Mouse (Mus musculus): ENCODE data around the gene Ccr5. TPM values are rescaled to one million over a fixed set of nuclear protein-coding genes. Genes with fewer than 3 reads are reported as not detected.
"Not testable (repeated sequence)": the region's sequence is repeated elsewhere in the genome, so short reads cannot be mapped to it uniquely, and the experiment has no call there.

Ccr5 gene
- total and polyA plus RNA-seq, 3 experiments = 0.22 TPM; not detected in 2

DNA sequence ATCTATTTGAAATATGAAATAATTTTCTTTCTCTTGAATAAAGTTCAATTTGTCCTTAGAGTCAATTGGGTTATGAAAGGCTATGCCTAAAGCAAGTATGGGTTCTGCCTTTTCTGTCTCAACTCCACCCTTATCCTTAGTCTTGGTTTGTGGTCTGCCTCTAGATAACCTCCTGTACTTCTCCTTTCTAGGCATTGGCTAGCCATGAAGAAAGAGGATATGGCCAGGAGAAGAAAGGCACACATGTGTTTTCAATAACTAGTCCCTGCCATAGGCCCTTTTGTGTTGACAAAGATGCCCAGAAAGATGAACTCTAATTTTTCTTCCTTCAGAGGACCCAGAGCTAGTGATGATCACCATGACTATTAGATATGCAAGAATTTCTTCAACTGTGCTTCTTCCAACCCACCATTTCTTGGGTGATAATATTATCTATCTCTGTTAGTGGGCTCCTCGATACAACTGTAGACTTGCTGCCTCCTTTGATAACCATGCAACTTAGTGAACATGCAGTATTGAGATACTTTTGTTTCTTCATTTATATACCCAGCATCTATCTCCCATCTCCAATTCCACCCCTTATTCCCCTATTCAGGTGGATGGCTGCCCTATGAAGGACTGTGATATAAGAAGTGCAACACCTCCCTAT is 8.6 kb upstream of the Ccr5 start:
- TF ChIP-seq TAL1 (conservative IDR thresholded peaks at IDR 0.05; ENCODE audit: low read depth, low read length) (0 out of 2 replicates have a peak, but pooled peaks have one; percentile 15), CTCF (IDR thresholded peaks at IDR 0.05; ENCODE audit: low read depth, low read length) (no peak)
- Histone ChIP-seq H3K9me3 (replicated peaks) (no peaks in the 10 kb centered on the region), H3K36me3 (replicated peaks) (no peaks in the 10 kb centered on the region), H3K4me1 (ENCODE audit: insufficient read depth, low read depth, low read length) (peaks cover 40% of the 10 kb centered on the region), H3K4me3 (ENCODE audit: low read depth, low read length) (no peak overlapping the region), H3K27me3 (ENCODE audit: insufficient read depth, low read length) (no peaks in the 10 kb centered on the region)
- ATAC-seq (ENCODE audit: extremely low read depth, insufficient number of reproducible peaks, low FRiP score, poor library complexity, severe bottlenecking) (peak; percentile 54; the same call in 1 of the 2 replicates), DNase-seq (ENCODE audit: low spot score) (peak; percentile 2)

DNA sequence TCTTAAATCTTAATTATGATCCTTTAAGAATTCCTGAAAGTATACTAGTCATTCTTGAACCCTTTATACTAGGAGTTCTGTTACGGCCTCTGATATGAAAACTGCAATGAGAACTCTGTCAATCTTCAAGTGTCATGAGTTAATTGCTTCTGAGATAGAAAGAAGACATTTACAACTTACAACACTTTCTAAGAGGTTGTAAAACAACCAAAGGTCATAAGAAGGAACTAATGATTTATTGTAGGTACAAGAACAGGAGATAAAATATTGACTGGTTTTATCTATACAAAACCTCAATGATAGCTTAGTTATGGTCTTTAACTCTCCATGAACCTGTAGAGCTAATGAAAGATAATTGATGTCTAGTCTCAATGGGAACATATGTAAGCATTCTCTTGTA is 7.6 kb upstream of the Ccr5 start:
- Histone ChIP-seq H3K4me1 (ENCODE audit: insufficient read depth, low read depth, low read length) (peaks cover 32% of the 10 kb centered on the region), H3K9me3 (replicated peaks) (no peaks in the 10 kb centered on the region), H3K27me3 (ENCODE audit: insufficient read depth, low read length) (no peaks in the 10 kb centered on the region), H3K4me3 (ENCODE audit: low read depth, low read length) (no peak overlapping the region), H3K36me3 (replicated peaks) (no peaks in the 10 kb centered on the region)
- TF ChIP-seq POLR2AphosphoS5 (IDR thresholded peaks at IDR 0.05; ENCODE audit: insufficient replicate concordance, low read depth, low read length) (no peak), TAL1 (conservative IDR thresholded peaks at IDR 0.05; ENCODE audit: low read depth, low read length) (no peak)
- DNase-seq (ENCODE audit: low spot score) = no peak
- no peak for ATAC-seq (ENCODE audit: extremely low read depth, insufficient number of reproducible peaks, low FRiP score, poor library complexity, severe bottlenecking)

- no peak for ATAC-seq (ENCODE audit: extremely low read depth, insufficient number of reproducible peaks, low FRiP score, poor library complexity, severe bottlenecking)
- TF ChIP-seq TAL1 (conservative IDR thresholded peaks at IDR 0.05; ENCODE audit: low read depth, low read length) (no peak), CTCF (IDR thresholded peaks at IDR 0.05; ENCODE audit: low read depth, low read length) (no peak), GATA2 (IDR thresholded peaks at IDR 0.05; ENCODE audit: borderline replicate concordance, low read depth, low read length) (no peak), GATA1 (IDR thresholded peaks at IDR 0.05; ENCODE audit: borderline replicate concordance, low read length) (no peak), POLR2AphosphoS5 (IDR thresholded peaks at IDR 0.05; ENCODE audit: insufficient replicate concordance, low read depth, low read length) (no peak)
- Histone ChIP-seq H3K36me3 (replicated peaks) (no peaks in the 10 kb centered on the region), H3K27me3 (ENCODE audit: insufficient read depth, low read length) (no peaks in the 10 kb centered on the region), H3K9me3 (replicated peaks) (no peaks in the 10 kb centered on the region), H3K4me3 (ENCODE audit: low read depth, low read length) (no peak overlapping the region), H3K4me1 (ENCODE audit: insufficient read depth, low read depth, low read length) (peaks cover 6% of the 10 kb centered on the region; the same call in 1 of the 2 replicates)
- peak; percentile 3 for DNase-seq (ENCODE audit: low spot score)
Measured at GRCm38 (mm10) chr9:124118489-124118888, 2.9 kb upstream of the Ccr5 start.

DNA sequence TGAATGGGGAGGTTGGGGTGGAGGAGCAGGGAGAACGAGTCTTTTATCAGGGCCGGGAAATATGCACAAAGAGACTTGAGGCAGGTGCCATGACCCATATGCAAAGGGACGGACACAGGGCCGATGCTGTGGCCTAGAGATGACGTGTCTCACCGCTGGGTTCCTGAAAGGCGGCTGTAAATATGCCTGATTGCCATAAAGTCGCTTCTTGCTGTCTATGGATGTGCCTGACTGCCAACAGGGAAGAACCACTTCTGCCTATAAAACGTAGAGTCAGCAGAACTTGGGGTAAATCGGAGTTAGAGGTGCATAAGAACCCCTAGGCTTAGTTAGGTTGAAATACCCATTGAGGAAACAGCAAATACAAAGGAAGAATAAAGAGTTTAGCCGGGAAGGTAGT is 4.2 kb downstream of the Ccr5 start:
- no peaks in the 10 kb centered on the region for H3K36me3 ChIP-seq (replicated peaks)
- no peaks in the 10 kb centered on the region for H3K27me3 ChIP-seq (ENCODE audit: insufficient read depth, low read length)
- TF ChIP-seq POLR2AphosphoS5 (IDR thresholded peaks at IDR 0.05; ENCODE audit: insufficient replicate concordance, low read depth, low read length) (no peak), CTCF (IDR thresholded peaks at IDR 0.05; ENCODE audit: low read depth, low read length) (no peak), TAL1 (conservative IDR thresholded peaks at IDR 0.05; ENCODE audit: low read depth, low read length) (no peak), GATA2 (IDR thresholded peaks at IDR 0.05; ENCODE audit: borderline replicate concordance, low read depth, low read length) (no peak), GATA1 (IDR thresholded peaks at IDR 0.05; ENCODE audit: borderline replicate concordance, low read length) (no peak)
- no peak for DNase-seq (ENCODE audit: low spot score)
- no peaks in the 10 kb centered on the region for H3K9me3 ChIP-seq (replicated peaks)
- peaks cover 14% of the 10 kb centered on the region for H3K4me1 ChIP-seq (ENCODE audit: insufficient read depth, low read depth, low read length)
- no peak overlapping the region for H3K4me3 ChIP-seq (ENCODE audit: low read depth, low read length)
- ATAC-seq (ENCODE audit: extremely low read depth, insufficient number of reproducible peaks, low FRiP score, poor library complexity, severe bottlenecking) = no peak

DNA sequence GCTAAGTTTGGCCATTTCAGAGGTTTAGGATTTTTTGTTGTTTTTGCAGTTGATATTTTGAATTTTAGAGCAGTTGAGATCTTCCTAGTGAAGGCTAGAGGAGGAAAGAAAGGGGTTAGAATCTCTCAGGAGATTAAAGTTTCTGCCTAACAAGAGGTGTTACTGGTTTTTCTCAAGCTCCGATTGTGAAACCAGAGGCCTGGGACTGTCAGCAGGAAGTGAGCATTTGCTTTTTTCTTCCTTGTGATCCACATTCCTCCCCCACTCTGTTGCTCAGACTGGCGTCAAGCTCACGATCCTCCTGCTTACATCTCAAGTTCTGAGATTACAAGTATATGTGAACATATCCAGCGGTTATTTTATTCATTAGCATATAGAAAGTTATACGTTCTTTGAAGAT is 5.0 kb downstream of the Ccr5 start:
- no peak for DNase-seq (ENCODE audit: low spot score)
- Histone ChIP-seq H3K27me3 (ENCODE audit: insufficient read depth, low read length) (no peaks in the 10 kb centered on the region), H3K4me3 (ENCODE audit: low read depth, low read length) (no peak overlapping the region), H3K4me1 (ENCODE audit: insufficient read depth, low read depth, low read length) (peaks cover 14% of the 10 kb centered on the region), H3K9me3 (replicated peaks) (no peaks in the 10 kb centered on the region), H3K36me3 (replicated peaks) (no peaks in the 10 kb centered on the region)
- no peak for ATAC-seq (ENCODE audit: extremely low read depth, insufficient number of reproducible peaks, low FRiP score, poor library complexity, severe bottlenecking)
- TF ChIP-seq GATA1 (IDR thresholded peaks at IDR 0.05; ENCODE audit: borderline replicate concordance, low read length) = no peak
- TF ChIP-seq CTCF (IDR thresholded peaks at IDR 0.05; ENCODE audit: low read depth, low read length) = no peak
- TF ChIP-seq GATA2 (IDR thresholded peaks at IDR 0.05; ENCODE audit: borderline replicate concordance, low read depth, low read length) = no peak

DNA sequence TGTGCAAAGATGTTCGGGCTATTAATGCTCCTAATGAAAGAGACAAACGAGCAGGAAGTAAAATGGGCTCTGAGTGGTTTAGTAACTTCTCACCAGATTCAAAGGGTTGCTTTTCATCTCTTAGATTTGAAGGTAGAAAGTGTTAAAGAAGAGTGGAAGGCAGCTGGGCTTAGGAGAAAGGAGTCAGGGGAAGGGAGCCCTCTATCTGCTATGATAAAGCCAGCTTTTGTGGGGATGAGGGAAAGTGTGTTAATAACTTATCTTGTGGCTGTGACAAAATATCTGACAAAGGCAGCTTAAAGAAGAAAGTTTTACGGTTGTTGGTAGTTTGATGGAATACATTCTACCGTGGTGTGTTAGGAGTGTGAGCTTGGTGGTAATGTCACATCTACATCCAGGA is 6.1 kb downstream of the Ccr5 start:
- DNase-seq (ENCODE audit: low spot score) = no peak
- ATAC-seq (ENCODE audit: extremely low read depth, insufficient number of reproducible peaks, low FRiP score, poor library complexity, severe bottlenecking) = no peak

DNA sequence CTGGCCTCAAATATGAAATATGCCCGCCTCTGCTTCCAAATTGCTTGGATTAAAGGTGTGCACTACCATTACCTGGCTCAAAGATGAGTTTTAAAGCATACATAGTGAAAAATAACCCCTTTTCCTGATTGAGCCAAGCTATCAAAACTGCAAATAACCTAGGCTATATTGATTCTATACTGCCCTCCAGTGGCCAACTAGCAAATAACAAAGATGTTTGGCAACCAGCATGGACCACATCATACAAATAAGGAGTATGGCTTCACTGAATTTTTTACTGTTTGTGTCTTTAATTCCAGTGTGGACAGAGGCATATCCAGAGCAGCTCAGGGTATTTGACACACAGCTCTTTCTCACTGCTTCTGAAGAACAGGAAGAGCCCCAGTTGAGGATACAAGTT is 7.0 kb downstream of the Ccr5 start:
- H3K36me3 ChIP-seq (replicated peaks) = no peaks in the 10 kb centered on the region
- DNase-seq (ENCODE audit: low spot score) = no peak
- TF ChIP-seq POLR2AphosphoS5 (IDR thresholded peaks at IDR 0.05; ENCODE audit: insufficient replicate concordance, low read depth, low read length) = no peak
- no peak for TF ChIP-seq GATA2 (IDR thresholded peaks at IDR 0.05; ENCODE audit: borderline replicate concordance, low read depth, low read length)
- no peak; the same call in 1 of the 2 replicates for TF ChIP-seq CTCF (IDR thresholded peaks at IDR 0.05; ENCODE audit: low read depth, low read length)
- TF ChIP-seq TAL1 (conservative IDR thresholded peaks at IDR 0.05; ENCODE audit: low read depth, low read length) = no peak
- TF ChIP-seq GATA1 (IDR thresholded peaks at IDR 0.05; ENCODE audit: borderline replicate concordance, low read length) = no peak

More for the DNA sequence above, 6.1 kb downstream of the Ccr5 start:
- TF ChIP-seq TAL1 (conservative IDR thresholded peaks at IDR 0.05; ENCODE audit: low read depth, low read length) (no peak), GATA1 (IDR thresholded peaks at IDR 0.05; ENCODE audit: borderline replicate concordance, low read length) (no peak), POLR2AphosphoS5 (IDR thresholded peaks at IDR 0.05; ENCODE audit: insufficient replicate concordance, low read depth, low read length) (no peak), CTCF (IDR thresholded peaks at IDR 0.05; ENCODE audit: low read depth, low read length) (no peak), GATA2 (IDR thresholded peaks at IDR 0.05; ENCODE audit: borderline replicate concordance, low read depth, low read length) (no peak)
- H3K4me3 ChIP-seq (ENCODE audit: low read depth, low read length) = no peak overlapping the region
- H3K27me3 ChIP-seq (ENCODE audit: insufficient read depth, low read length) = no peaks in the 10 kb centered on the region
- no peaks in the 10 kb centered on the region for H3K9me3 ChIP-seq (replicated peaks)
- peaks cover 14% of the 10 kb centered on the region for H3K4me1 ChIP-seq (ENCODE audit: insufficient read depth, low read depth, low read length)
- no peaks in the 10 kb centered on the region for H3K36me3 ChIP-seq (replicated peaks)

DNA sequence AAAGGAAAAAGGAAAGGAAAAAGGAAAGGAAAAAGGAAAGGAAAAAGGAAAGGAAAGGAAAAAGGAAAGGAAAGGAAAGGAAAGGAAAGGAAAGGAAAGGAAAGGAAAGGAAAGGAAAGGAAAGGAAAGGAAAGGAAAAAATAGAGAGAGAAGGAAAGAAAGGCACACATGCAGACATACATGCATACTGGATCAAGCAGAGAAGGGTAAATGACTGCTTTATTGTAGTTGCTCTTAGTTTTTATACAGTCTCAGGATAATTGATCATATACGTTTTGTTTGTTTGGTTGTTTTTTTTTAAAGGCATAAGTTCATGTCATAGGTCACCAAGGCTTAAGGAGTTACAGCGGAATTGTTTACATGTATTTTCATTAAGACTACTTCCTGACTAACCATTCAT is 11.6 kb downstream of the Ccr5 start:
- not testable (repeated sequence) for H3K4me1 ChIP-seq (ENCODE audit: insufficient read depth, low read depth, low read length); ATAC-seq (ENCODE audit: extremely low read depth, insufficient number of reproducible peaks, low FRiP score, poor library complexity, severe bottlenecking); H3K9me3 ChIP-seq (replicated peaks); DNase-seq (ENCODE audit: low spot score); H3K27me3 ChIP-seq (ENCODE audit: insufficient read depth, low read length); H3K4me3 ChIP-seq (ENCODE audit: low read depth, low read length); H3K36me3 ChIP-seq (replicated peaks)

More for the DNA sequence above, 7.0 kb downstream of the Ccr5 start:
- Histone ChIP-seq H3K4me1 (ENCODE audit: insufficient read depth, low read depth, low read length) (peaks cover 14% of the 10 kb centered on the region), H3K4me3 (ENCODE audit: low read depth, low read length) (no peak overlapping the region), H3K27me3 (ENCODE audit: insufficient read depth, low read length) (no peaks in the 10 kb centered on the region), H3K9me3 (replicated peaks) (no peaks in the 10 kb centered on the region)
- ATAC-seq (ENCODE audit: extremely low read depth, insufficient number of reproducible peaks, low FRiP score, poor library complexity, severe bottlenecking) = no peak

GRCm38 (mm10) chr9:124134919-124135318 is 13.6 kb downstream of the Ccr5 start:
- not testable (repeated sequence) for H3K9me3 ChIP-seq (replicated peaks); H3K36me3 ChIP-seq (replicated peaks); ATAC-seq (ENCODE audit: extremely low read depth, insufficient number of reproducible peaks, low FRiP score, poor library complexity, severe bottlenecking); H3K27me3 ChIP-seq (ENCODE audit: insufficient read depth, low read length); DNase-seq (ENCODE audit: low spot score); H3K4me1 ChIP-seq (ENCODE audit: insufficient read depth, low read depth, low read length); H3K4me3 ChIP-seq (ENCODE audit: low read depth, low read length)

Measured in G1E (cell line).